Mouse (Mus musculus): ENCODE measurements around the gene Stx2.

Stx2 gene

GRCm38 (mm10) chr5:128953278-128954070, 54.9 kb downstream of the Stx2 start, which contains the start of gene Rimbp2:
Gene Rimbp2 (minus strand): TSS chr5:128953486.
- peak; percentile 74 to 83 for DNase-seq (ENCODE audit: low spot score in 2 of 2)

GRCm38 (mm10) chr5:128952291-128953195, 55.8 kb downstream of the Stx2 start:
- peak; percentile 67 to 69 for DNase-seq (ENCODE audit: low spot score in 2 of 2)

GRCm38 (mm10) chr5:128951472-128951871, 56.9 kb downstream of the Stx2 start:
- no peak for DNase-seq (ENCODE audit: low spot score in 2 of 2)

- DNase-seq (ENCODE audit: low spot score in 2 of 2), result no peak
These were observed 61.3 kb downstream of the Stx2 start for GRCm38 (mm10) chr5:128947093-128947492.

GRCm38 (mm10) chr5:128940436-128940835, 67.9 kb downstream of the Stx2 start:
- DNase-seq (ENCODE audit: low spot score in 2 of 2), result no peak

GRCm38 (mm10) chr5:128935359-128935899, 72.9 kb downstream of the Stx2 start:
- no peak for DNase-seq (ENCODE audit: low spot score in 2 of 2)

All from right cerebral cortex, adult 2 months (tissue).